18 mouse cellular contexts compared by ENCODE assay signal in genomic region chr16:4713861-4714710, GRCm38 (mm10). TPM values are rescaled to one million over a fixed set of nuclear protein-coding genes. Genes with fewer than 3 reads are reported as not detected.
A peak's percentile ranks its signal among the peaks of the same experiment; 100 is the strongest.
DNase-seq lines count a peak whose midpoint lies in the region; ATAC-seq and TF ChIP-seq lines count a peak whose summit lies in the region.
"Had no signal": no experiment of that assay in that cellular context is flagged by ENCODE, and none has a peak within 500 bp of the region (broad histone marks: within the 10 kb centered on the region; RNA-seq: fewer than 3 reads in every experiment).

No protein-coding gene starts in this region.

- H3K4me3 ChIP-seq in heart, adult 2 months, result no peak overlapping the region
- no peak overlapping the region for H3K4me3 ChIP-seq in heart, embryonic 10.5 days
- no peak overlapping the region for H3K4me3 ChIP-seq in heart, embryonic 13.5 days
- H3K4me3 ChIP-seq: embryonic facial prominence, embryonic 12.5 days; neural tube, embryonic 13.5 days had no signal

- peak overlapping the region; percentile 47; the same call in 1 of the 2 replicates for H3K27ac ChIP-seq in heart, adult 2 months
- H3K27ac ChIP-seq in heart, embryonic 10.5 days, result no peak overlapping the region
- H3K27ac ChIP-seq in heart, embryonic 13.5 days (replicated peaks), result peak overlapping the region; percentile 33; the same call in 1 of the 2 replicates
- H3K27ac ChIP-seq: embryonic facial prominence, embryonic 12.5 days; neural tube, embryonic 13.5 days had no signal

- no peaks in the 10 kb centered on the region for H3K27me3 ChIP-seq in heart, adult 2 months (ENCODE audit: control insufficient read depth, insufficient read depth, low read length)
- no peaks in the 10 kb centered on the region for H3K27me3 ChIP-seq in heart, embryonic 10.5 days (ENCODE audit: insufficient read depth, poor library complexity, severe bottlenecking)
- no peaks in the 10 kb centered on the region for H3K27me3 ChIP-seq in heart, embryonic 13.5 days (replicated peaks)
- H3K27me3 ChIP-seq: embryonic facial prominence, embryonic 12.5 days; neural tube, embryonic 13.5 days had no signal

- H3K79me2 ChIP-seq in heart, adult 2 months (replicated peaks; ENCODE audit: control insufficient read depth, insufficient read depth, low read length), result no peaks in the 10 kb centered on the region

- no peak for ATAC-seq in heart, embryonic 13.5 days (ENCODE audit: extremely low read depth, insufficient number of reproducible peaks, low FRiP score, low TSS enrichment)
- no peak for ATAC-seq in granulocyte monocyte progenitor cell, adult 5-6 weeks (replicated peaks; ENCODE audit: poor library complexity, severe bottlenecking)
- ATAC-seq: forebrain, postnatal 0 days had no signal

- TF ChIP-seq CTCF in heart, adult 2 months (IDR thresholded peaks at IDR 0.05), result no peak

- no peaks in the 10 kb centered on the region for H3K36me3 ChIP-seq in heart, adult 2 months (ENCODE audit: control insufficient read depth, insufficient read depth, low read length)
- H3K36me3 ChIP-seq in heart, embryonic 10.5 days, result peaks cover 71% of the 10 kb centered on the region
- H3K36me3 ChIP-seq in heart, embryonic 13.5 days, result peaks cover 65% of the 10 kb centered on the region

- H3K9me3 ChIP-seq in heart, embryonic 10.5 days, result no peaks in the 10 kb centered on the region
- H3K9me3 ChIP-seq in heart, embryonic 13.5 days, result no peaks in the 10 kb centered on the region
- H3K9me3 ChIP-seq: embryonic facial prominence, embryonic 12.5 days; neural tube, embryonic 13.5 days had no signal

- WGBS in heart, adult 2 months, result 40% methylated on average over 17 of the region's 17 CpGs
- 79% methylated on average over 17 of the region's 17 CpGs for WGBS in heart, embryonic 10.5 days
- 80% methylated on average over 17 of the region's 17 CpGs for WGBS in heart, embryonic 13.5 days

- H3K4me2 ChIP-seq in heart, embryonic 13.5 days, result no peak overlapping the region
- H3K4me2 ChIP-seq: embryonic facial prominence, embryonic 12.5 days; midbrain, embryonic 11.5 days; neural tube, embryonic 13.5 days had no signal

- intact Hi-C loops in heart, adult 2 months (cut with DNase I), result no loop called here

- peak; percentile 73 for TF ChIP-seq EP300 in heart, adult 2 months (IDR thresholded peaks at IDR 0.05; ENCODE audit: insufficient read depth, low read depth, low read length)

- TF ChIP-seq POLR2A in heart, adult 2 months (IDR thresholded peaks at IDR 0.05; ENCODE audit: insufficient read depth, low read depth, low read length), result no peak

- H3K4me1 ChIP-seq in heart, adult 2 months (ENCODE audit: control insufficient read depth, insufficient read depth, low read length), result peaks cover 7% of the 10 kb centered on the region
- H3K4me1 ChIP-seq in heart, embryonic 10.5 days, result peaks cover 4% of the 10 kb centered on the region; the same call in 1 of the 2 replicates
- peaks cover 9% of the 10 kb centered on the region for H3K4me1 ChIP-seq in heart, embryonic 13.5 days

- no peak overlapping the region for H3K9ac ChIP-seq in heart, adult 2 months (ENCODE audit: low read depth, low read length)
- no peak overlapping the region for H3K9ac ChIP-seq in heart, embryonic 13.5 days
- H3K9ac ChIP-seq: embryonic facial prominence, embryonic 12.5 days; forebrain, postnatal 0 days; neural tube, embryonic 13.5 days had no signal

- DNase-seq in heart, adult 2 months, result peak; percentile 40 to 74
- no peak for DNase-seq in heart, embryonic 10.5 days (ENCODE audit: low spot score)
- DNase-seq in cerebellum, adult 11 months, result peak; percentile 63
- DNase-seq in cerebellum, adult 9-10 months, result peak; percentile 79
- no peak for DNase-seq in lung, postnatal 36 days
- DNase-seq: forebrain, postnatal 0 days; gastrocnemius, postnatal 10 days; kidney, adult 9 months; kidney, postnatal 4 days; lung, adult 18-20 months; lung, postnatal 4 days; right cerebral cortex, postnatal 25 days; thymus, postnatal 25 days had no signal

RNA-seq across cellular contexts. Expression of gene Nmral1, which starts 5.1 kb away (rescaled TPM):
- total RNA-seq in heart, adult 2 months (2021), result 1 to 10 TPM; 2.2 to 2.7 TPM
- polyA plus RNA-seq in heart, adult 2 months (2012; rRNA removed), result 3.9 and 4.0 TPM in 2 replicates
- polyA plus RNA-seq in heart, embryonic 10.5 days (2016; fragmentation: Nextera tagmentation; extraction: Ambion mirVana), result 63.3 and 97.6 TPM in 2 replicates
- polyA plus RNA-seq in heart, embryonic 13.5 days (2015; fragmentation: Nextera tagmentation; extraction: Ambion mirVana), result 37.2 and 38.6 TPM in 2 replicates
- total RNA-seq in granulocyte monocyte progenitor cell, adult 5-6 weeks (2014; fragmentation: Nextera tagmentation), result 50.8 and 61.6 TPM in 2 replicates
- total RNA-seq in granulocyte monocyte progenitor cell, adult 5-6 weeks (2017), result 75.7 and 82.9 TPM in 2 replicates

RNA-seq across cellular contexts. Expression of gene Hmox2, which starts 12.1 kb away (rescaled TPM):
- 10 to 100 TPM; 72.4 to 84.9 TPM for total RNA-seq in heart, adult 2 months (2021)
- polyA plus RNA-seq in heart, adult 2 months (2012; rRNA removed), result 38.3 and 51.6 TPM in 2 replicates
- polyA plus RNA-seq in heart, embryonic 10.5 days (2016; fragmentation: Nextera tagmentation; extraction: Ambion mirVana), result 101 and 104 TPM in 2 replicates
- polyA plus RNA-seq in heart, embryonic 13.5 days (2015; fragmentation: Nextera tagmentation; extraction: Ambion mirVana), result 92.8 and 96.0 TPM in 2 replicates
- 70.2 and 73.0 TPM in 2 replicates for total RNA-seq in granulocyte monocyte progenitor cell, adult 5-6 weeks (2014; fragmentation: Nextera tagmentation)
- 77.2 and 95.9 TPM in 2 replicates for total RNA-seq in granulocyte monocyte progenitor cell, adult 5-6 weeks (2017)

RNA-seq across cellular contexts. Expression of gene Coro7, which starts 34.5 kb away (rescaled TPM):
- 10 to 100 TPM; 14.6 to 15.9 TPM for total RNA-seq in heart, adult 2 months (2021)
- 20.8 and 22.8 TPM in 2 replicates for polyA plus RNA-seq in heart, adult 2 months (2012; rRNA removed)
- 22.7 and 23.9 TPM in 2 replicates for polyA plus RNA-seq in heart, embryonic 10.5 days (2016; fragmentation: Nextera tagmentation; extraction: Ambion mirVana)
- polyA plus RNA-seq in heart, embryonic 13.5 days (2015; fragmentation: Nextera tagmentation; extraction: Ambion mirVana), result 15.2 and 16.9 TPM in 2 replicates
- 115 and 187 TPM in 2 replicates for total RNA-seq in granulocyte monocyte progenitor cell, adult 5-6 weeks (2014; fragmentation: Nextera tagmentation)
- total RNA-seq in granulocyte monocyte progenitor cell, adult 5-6 weeks (2017), result 39.8 and 58.1 TPM in 2 replicates

Comparison
In these comparisons a context has a peak if more than half of its experiments do, and no peak if none do; other contexts are left out.
1. DNase-seq: peak in heart, adult 2 months (2 of 2), cerebellum, adult 11 months (single experiment) and cerebellum, adult 9-10 months (single experiment); none in heart, embryonic 10.5 days (single experiment) and lung, postnatal 36 days (single experiment).